Mouse (Mus musculus) 416B (cell line): ENCODE results near the gene Fxyd5.
A peak's percentile ranks its signal among the peaks of the same experiment; 100 is the strongest.

Source experiments
- DNase-seq: peaks from one replicate; pipeline ENCODE4 v3.0.0; 2011; ENCODE audit warnings: low read depth

The Fxyd5 gene

GRCm38 (mm10) chr7:31060621-31061010, 18.3 kb upstream of the Fxyd5 start:
- no peak for DNase-seq

- no peak for DNase-seq
Measured at GRCm38 (mm10) chr7:31059919-31060620, 17.8 kb upstream of the Fxyd5 start.

GRCm38 (mm10) chr7:31059108-31059507, 16.8 kb upstream of the Fxyd5 start, which contains the start of gene Lgi4:
TSS of gene Lgi4 (plus strand) at chr7:31059342.
- peak; percentile 55 for DNase-seq

- no peak for DNase-seq
Measured at GRCm38 (mm10) chr7:31058211-31058610, 15.9 kb upstream of the Fxyd5 start.

GRCm38 (mm10) chr7:31057730-31058129, 15.4 kb upstream of the Fxyd5 start:
- no peak for DNase-seq

GRCm38 (mm10) chr7:31057071-31057470, 14.8 kb upstream of the Fxyd5 start, which contains the start of gene Fxyd1:
TSS of gene Fxyd1 (minus strand) at chr7:31057199.
- DNase-seq, result no peak

GRCm38 (mm10) chr7:31056448-31056847, 14.2 kb upstream of the Fxyd5 start:
- DNase-seq, result no peak

- peak; percentile 17 for DNase-seq
Measured at GRCm38 (mm10) chr7:31055883-31056282, 13.6 kb upstream of the Fxyd5 start.

- DNase-seq, result no peak
Measured at GRCm38 (mm10) chr7:31055354-31055824, 13.1 kb upstream of the Fxyd5 start.

- DNase-seq, result no peak
Measured at GRCm38 (mm10) chr7:31054661-31055320, 12.5 kb upstream of the Fxyd5 start.

GRCm38 (mm10) chr7:31053882-31054447, 11.7 kb upstream of the Fxyd5 start:
- DNase-seq, result no peak

- DNase-seq, result no peak
Measured at GRCm38 (mm10) chr7:31052636-31053434, 10.6 kb upstream of the Fxyd5 start.

GRCm38 (mm10) chr7:31052251-31052635, 10.0 kb upstream of the Fxyd5 start:
- no peak for DNase-seq

GRCm38 (mm10) chr7:31051321-31052021, 9.2 kb upstream of the Fxyd5 start, which contains the start of gene Fxyd7:
TSS of gene Fxyd7 (minus strand) at chr7:31051467.
- DNase-seq, result no peak

- no peak for DNase-seq
Measured at GRCm38 (mm10) chr7:31050921-31051320, 8.6 kb upstream of the Fxyd5 start.

- DNase-seq, result no peak
Measured at GRCm38 (mm10) chr7:31050487-31050886, 8.2 kb upstream of the Fxyd5 start.

GRCm38 (mm10) chr7:31049846-31050281, 7.6 kb upstream of the Fxyd5 start:
- DNase-seq, result no peak

- DNase-seq, result peak; percentile 51
Measured at GRCm38 (mm10) chr7:31049135-31049845, 7.0 kb upstream of the Fxyd5 start.

- DNase-seq, result peak; percentile 91
Measured at GRCm38 (mm10) chr7:31041662-31042315, 492 bp downstream of the Fxyd5 start.

- peak; percentile 56 for DNase-seq
Measured at GRCm38 (mm10) chr7:31041023-31041407, 1.3 kb downstream of the Fxyd5 start.
